Mouse (Mus musculus): ENCODE measurements at regions not wholly inside any gene's neighbourhood (a gene's known extent, or its start where the extent isn't known, plus 50 kb on each side); places are given as distances from the start of the nearest gene placed in this dataset.
A peak's percentile ranks its signal among the peaks of the same experiment; 100 is the strongest.

DNA sequence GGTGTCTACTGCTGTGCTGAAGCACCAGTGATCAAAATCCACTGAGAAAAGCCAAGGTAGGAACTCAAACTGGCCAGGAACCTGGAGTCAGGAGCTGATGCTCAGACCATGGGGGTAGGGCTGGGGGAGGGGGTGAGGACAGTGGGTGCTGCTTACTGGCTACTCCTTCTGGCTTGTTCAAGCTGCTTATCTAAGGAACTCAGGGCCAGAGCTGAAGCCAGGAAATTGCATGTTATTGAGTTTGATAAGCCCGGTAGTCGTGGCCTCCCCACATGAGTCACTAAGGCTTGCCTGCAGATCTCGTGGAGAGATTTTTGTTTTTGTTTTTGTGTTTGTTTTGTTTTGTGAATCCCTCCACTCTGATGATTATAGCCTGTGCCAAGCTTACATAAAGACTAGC lies 65.9 kb downstream of the Tmem215 start:
- intact Hi-C loops (cut with DNase I), result no loop called here
- DNase-seq (ENCODE audit: low spot score in 2 of 2), result no peak

GRCm38 (mm10) chr4:40543085-40544048 lies 71.4 kb downstream of the Tmem215 start:
- no peak for DNase-seq (ENCODE audit: low spot score in 2 of 2)
- intact Hi-C loops (cut with DNase I), result no loop called here

GRCm38 (mm10) chr4:40544056-40544455 lies 72.1 kb downstream of the Tmem215 start:
- intact Hi-C loops (cut with DNase I), result no loop called here
- DNase-seq (ENCODE audit: low spot score in 2 of 2), result peak; percentile 14 to 17

GRCm38 (mm10) chr4:40544806-40545205 lies 72.8 kb downstream of the Tmem215 start:
- DNase-seq (ENCODE audit: low spot score in 2 of 2), result peak in 1 of 2 experiments; percentile 28
- intact Hi-C loops (cut with DNase I), result no loop called here

DNA sequence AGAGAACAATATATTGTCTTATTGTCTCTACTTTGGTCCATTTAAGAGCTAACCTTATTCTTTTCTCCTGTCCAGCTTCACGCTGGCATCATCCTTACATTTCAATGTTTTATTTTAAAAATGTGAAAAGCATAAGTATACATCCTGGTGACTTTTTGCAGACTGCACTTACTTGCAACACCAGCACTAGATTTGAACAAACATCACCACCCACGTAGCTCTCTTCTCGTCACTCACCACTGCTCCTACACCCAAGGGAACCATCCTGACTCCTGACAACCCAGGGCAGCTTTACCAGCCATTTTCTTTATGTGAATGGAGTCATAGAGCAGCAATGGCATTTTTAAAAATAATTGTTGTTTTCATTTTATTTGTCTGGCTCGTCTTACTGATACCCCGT lies 73.7 kb downstream of the Tmem215 start:
- intact Hi-C loops (cut with DNase I), result no loop called here
- DNase-seq (ENCODE audit: low spot score in 2 of 2), result peak in 1 of 2 experiments; percentile 8

GRCm38 (mm10) chr4:40559824-40560223 lies 87.8 kb downstream of the Tmem215 start:
- intact Hi-C loops (cut with DNase I), result no loop called here
- no peak for DNase-seq (ENCODE audit: low spot score in 2 of 2)

DNA sequence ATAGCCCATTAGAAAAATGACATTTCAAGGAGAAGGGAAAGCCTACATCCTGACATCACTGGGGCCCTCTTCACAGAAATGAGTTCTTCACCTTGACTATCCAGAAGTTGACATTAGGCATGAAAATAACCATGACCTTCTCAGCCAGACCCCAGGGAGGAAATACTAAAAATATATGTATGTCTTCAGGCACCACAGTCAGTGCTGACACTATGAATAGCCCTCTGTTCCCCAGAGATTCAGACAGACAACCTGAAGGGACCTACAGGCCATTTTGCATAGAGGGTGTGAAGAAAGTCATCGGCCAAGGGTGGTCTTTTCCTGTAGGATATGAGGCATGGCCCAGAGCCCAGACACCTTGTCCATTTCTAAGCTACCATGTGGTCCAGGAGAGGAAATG lies 101.3 kb downstream of the Tmem215 start:
- intact Hi-C loops (cut with DNase I), result no loop called here
- no peak for DNase-seq (ENCODE audit: low spot score in 2 of 2)

GRCm38 (mm10) chr4:40575951-40576350 lies 104.0 kb downstream of the Tmem215 start:
- intact Hi-C loops (cut with DNase I), result no loop called here
- no peak for DNase-seq (ENCODE audit: low spot score in 2 of 2)

- no peak for DNase-seq (ENCODE audit: low spot score in 2 of 2)
- intact Hi-C loops (cut with DNase I), result no loop called here
Measured at GRCm38 (mm10) chr4:40584436-40584835, 112.5 kb downstream of the Tmem215 start.

GRCm38 (mm10) chr4:40584940-40585571 lies 113.1 kb downstream of the Tmem215 start:
- intact Hi-C loops (cut with DNase I), result no loop called here
- DNase-seq (ENCODE audit: low spot score in 2 of 2), result peak; percentile 24 to 44

DNA sequence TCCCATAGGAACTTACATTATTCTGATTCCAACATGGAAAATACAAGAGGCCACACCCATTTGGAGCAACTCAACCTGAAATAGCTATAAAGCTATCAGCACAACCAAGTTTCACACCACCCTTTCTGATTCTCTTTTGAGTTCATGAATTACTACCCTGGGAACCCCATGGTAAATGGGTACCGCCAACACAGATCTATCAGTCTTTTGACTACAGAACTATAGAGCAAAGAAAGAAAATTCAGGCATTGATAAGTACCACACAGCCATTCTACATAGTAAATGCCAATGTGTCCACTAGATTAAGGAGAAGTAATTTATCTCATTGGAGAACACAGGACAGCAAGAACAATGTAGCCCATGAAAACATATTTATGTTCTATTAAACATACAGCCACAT lies 114.1 kb downstream of the Tmem215 start:
- DNase-seq (ENCODE audit: low spot score in 2 of 2), result no peak
- intact Hi-C loops (cut with DNase I), result no loop called here

DNA sequence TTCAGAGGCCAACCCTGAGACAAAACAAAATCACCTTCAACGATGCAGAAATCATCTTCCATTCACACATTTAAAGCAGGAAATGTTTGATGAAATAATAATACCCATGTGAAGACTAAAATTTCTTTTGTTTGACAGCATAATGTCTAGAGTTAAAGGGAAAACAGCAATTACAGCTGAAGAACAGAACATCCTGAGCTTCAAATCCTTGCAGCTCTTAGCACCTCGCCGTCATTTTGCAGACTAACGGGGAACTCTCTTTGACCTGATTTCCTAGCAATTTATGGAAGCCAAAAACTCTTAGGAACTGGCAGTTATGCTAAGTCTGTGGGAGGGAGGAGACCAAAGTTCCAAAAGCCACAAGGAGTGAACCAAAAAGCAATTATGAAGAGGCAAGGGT lies 115.3 kb downstream of the Tmem215 start:
- DNase-seq (ENCODE audit: low spot score in 2 of 2), result peak in 1 of 2 experiments; percentile 10
- intact Hi-C loops (cut with DNase I), result no loop called here

DNA sequence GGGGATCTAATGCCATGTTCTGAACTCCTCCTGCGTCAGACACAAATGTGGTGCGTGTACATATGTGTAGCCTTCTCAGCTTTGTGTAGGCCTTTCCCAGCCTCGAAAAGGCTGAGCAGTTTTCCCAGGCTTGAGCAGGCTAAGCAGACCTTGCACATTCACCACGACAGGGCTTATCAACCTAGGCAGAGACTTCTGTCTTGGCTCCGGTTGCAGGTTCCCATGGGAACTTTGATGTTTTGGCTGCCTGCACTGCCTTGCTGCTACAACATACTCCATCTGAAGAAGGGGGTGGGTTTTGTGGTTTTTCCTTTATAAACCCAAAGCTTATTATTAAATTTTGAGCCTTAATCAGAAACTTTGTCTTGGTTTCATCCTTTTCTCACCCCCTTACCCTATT lies 109.2 kb downstream of the Aptx start:
- peak in 1 of 2 experiments; percentile 18 for DNase-seq (ENCODE audit: low spot score in 2 of 2)
- intact Hi-C loops (cut with DNase I), result no loop called here

DNA sequence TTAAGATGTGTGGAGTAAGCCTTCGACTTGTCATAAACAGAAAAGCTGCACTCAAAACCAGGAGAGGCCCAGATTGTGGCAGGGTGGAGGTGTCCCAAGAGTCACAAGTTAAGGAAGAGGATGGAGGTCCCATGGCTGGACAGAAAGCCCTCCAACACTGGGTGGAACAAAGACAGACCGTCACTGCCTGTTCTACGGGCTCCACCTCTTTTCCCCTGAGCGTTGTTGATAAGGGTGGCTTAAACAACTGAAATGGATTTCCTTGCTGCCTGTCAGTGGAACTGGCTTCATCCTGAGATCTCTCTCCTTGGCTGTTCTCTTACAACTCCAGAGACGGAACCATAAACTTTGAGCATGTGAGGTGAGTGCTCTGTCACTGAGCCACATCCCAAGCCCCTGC lies 78.0 kb downstream of the Aptx start:
- intact Hi-C loops (cut with DNase I), result no loop called here
- DNase-seq (ENCODE audit: low spot score in 2 of 2), result no peak

DNA sequence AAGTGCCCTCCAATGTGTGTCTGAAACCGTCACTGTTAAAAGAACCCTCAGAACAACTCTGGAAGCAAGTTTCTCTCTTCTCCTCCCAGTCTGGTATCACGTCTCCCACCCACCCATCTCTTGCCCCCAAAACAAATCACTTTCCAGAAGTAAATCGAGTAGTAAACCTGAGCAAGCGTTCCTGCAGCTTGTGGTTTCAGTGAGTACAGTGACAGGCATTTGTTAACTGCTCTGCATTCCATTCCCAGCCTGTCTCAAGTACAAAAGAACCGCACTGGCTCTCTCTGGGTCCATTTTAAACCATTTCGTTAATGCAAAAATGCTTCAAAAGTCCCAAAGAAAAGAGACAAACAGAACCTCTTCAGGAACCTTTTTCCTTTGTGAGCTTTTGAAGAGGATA lies 77.1 kb downstream of the Aptx start:
- intact Hi-C loops (cut with DNase I), result no loop called here
- DNase-seq (ENCODE audit: low spot score in 2 of 2), result no peak

Measured in left cerebral cortex, postnatal 14 days (tissue).